Mouse (Mus musculus): ENCODE data around the gene Sgpp2.

GRCm38 (mm10) chr1:78363965-78364889 is 54.1 kb downstream of the Sgpp2 start:
- no peak for TF ChIP-seq CTCF (IDR thresholded peaks at IDR 0.05; ENCODE audit: low read depth)
- TF ChIP-seq EP300 (optimal IDR thresholded peaks at IDR 0.05), result no peak

Data from stomach, postnatal 0 days (tissue).